Mouse (Mus musculus) hindbrain, embryonic 10.5 days (tissue): ENCODE results near the gene Dock6. TPM values are rescaled to one million over a fixed set of nuclear protein-coding genes. Genes with fewer than 3 reads are reported as not detected.

Experiments
- DNase-seq: peaks from one replicate; pipeline ENCODE4 v3.0.0-alpha.2; 2017; ENCODE audit warnings: low spot score
- H3K27ac ChIP-seq: fragments of 300-500 bp; sonication (generic); 2 replicates; pipeline ENCODE4 v1.5.1; 2016; ENCODE audit warnings: mild to moderate bottlenecking, moderate library complexity
- H3K27me3 ChIP-seq: fragments of 300-500 bp; sonication (generic); 2 replicates; pipeline ENCODE4 v1.6.1; 2016; ENCODE audit warnings: mild to moderate bottlenecking; ENCODE audit not compliant: poor library complexity, insufficient read depth, severe bottlenecking
- H3K36me3 ChIP-seq: fragments of 300-500 bp; sonication (generic); 2 replicates; pipeline ENCODE4 v1.6.1; 2016; ENCODE audit warnings: mild to moderate bottlenecking, moderate library complexity
- H3K4me1 ChIP-seq: fragments of 300-500 bp; sonication (generic); replicated peaks from 2 replicates; pipeline ENCODE4 v1.6.1; 2016; ENCODE audit warnings: mild to moderate bottlenecking
- H3K4me3 ChIP-seq: fragments of 300-500 bp; sonication (generic); 2 replicates; pipeline ENCODE4 v1.5.1; 2016; ENCODE audit warnings: mild to moderate bottlenecking, moderate library complexity
- H3K9me3 ChIP-seq: fragments of 300-500 bp; sonication (generic); 2 replicates; pipeline ENCODE4 v1.6.1; 2016; ENCODE audit warnings: mild to moderate bottlenecking, moderate library complexity
- WGBS: fragments of 180-500 bp; shearing (Covaris S2); methylation state at CpG from one replicate; pipeline ENCODE4 v1.1.7; 2016; 5-methylcytosine and 5-hydroxymethylcytosine counted together
- polyA plus RNA-seq: library from polyadenylated mRNA; unstranded; fragments of >200 nt; fragmentation: Nextera tagmentation; extraction: Ambion mirVana; gene quantifications from 2 replicates; pipeline ENCODE4 v1.2.1, GENCODE M21; 2016

Gene Dock6
- polyA plus RNA-seq, 1 experiment from 2014 or later = 24.1 TPM

- Histone ChIP-seq H3K4me1 (no peaks in the 10 kb centered on the region), H3K27ac (no peak overlapping the region), H3K36me3 (no peaks in the 10 kb centered on the region), H3K27me3 (no peaks in the 10 kb centered on the region), H3K9me3 (peaks cover 6% of the 10 kb centered on the region; the same call in 1 of the 2 replicates), H3K4me3 (no peak overlapping the region)
- DNase-seq = no peak
- WGBS = 86% methylated on average over 3 of the region's 3 CpGs
These were observed 7.2 kb upstream of the Dock6 start for GRCm38 (mm10) chr9:21859606-21860005.

- 65% methylated on average over 6 of the region's 6 CpGs for WGBS
- Histone ChIP-seq H3K36me3 (no peaks in the 10 kb centered on the region), H3K27ac (no peak overlapping the region), H3K9me3 (peaks cover 6% of the 10 kb centered on the region; the same call in 1 of the 2 replicates), H3K4me3 (no peak overlapping the region), H3K4me1 (no peaks in the 10 kb centered on the region), H3K27me3 (no peaks in the 10 kb centered on the region)
- DNase-seq = no peak
These were observed 5.6 kb upstream of the Dock6 start for GRCm38 (mm10) chr9:21858084-21858483.

GRCm38 (mm10) chr9:21857501-21857900 is 5.1 kb upstream of the Dock6 start:
- 76% methylated on average over 2 of the region's 2 CpGs for WGBS
- H3K9me3 ChIP-seq = peaks cover 6% of the 10 kb centered on the region; the same call in 1 of the 2 replicates
- 0 out of 2 replicates have a peak overlapping the region, but pooled peaks have one; percentile 16 for H3K27ac ChIP-seq
- H3K4me3 ChIP-seq = no peak overlapping the region
- no peaks in the 10 kb centered on the region for H3K36me3 ChIP-seq
- no peak for DNase-seq
- peaks cover 6% of the 10 kb centered on the region for H3K4me1 ChIP-seq
- no peaks in the 10 kb centered on the region for H3K27me3 ChIP-seq

- Histone ChIP-seq H3K4me3 (no peak overlapping the region), H3K4me1 (peaks cover 32% of the 10 kb centered on the region), H3K36me3 (no peaks in the 10 kb centered on the region), H3K27ac (no peak overlapping the region), H3K9me3 (no peaks in the 10 kb centered on the region), H3K27me3 (no peaks in the 10 kb centered on the region)
- 86% methylated on average over 6 of the region's 6 CpGs for WGBS
- no peak for DNase-seq
These were observed 2.5 kb upstream of the Dock6 start for GRCm38 (mm10) chr9:21854894-21855293.

DNA sequence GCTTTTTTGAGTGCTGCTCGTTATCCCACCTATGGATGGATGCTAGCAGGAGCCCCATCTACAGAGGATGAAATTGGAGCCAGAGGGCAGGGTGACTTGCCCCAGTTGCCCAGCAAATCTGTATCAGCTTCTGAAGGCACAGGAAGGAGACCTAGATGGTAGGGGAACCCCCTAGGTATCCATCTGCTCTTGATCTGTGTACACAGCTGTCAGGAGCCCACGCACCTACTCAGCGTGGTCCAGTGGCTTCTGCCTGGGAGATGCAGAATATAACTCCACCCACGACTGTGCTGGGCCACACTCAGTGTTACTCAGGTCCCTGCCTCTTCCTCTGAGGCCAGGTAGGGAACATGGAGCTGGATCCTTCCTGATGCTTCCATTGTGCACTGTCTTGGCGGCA is 1.5 kb upstream of the Dock6 start:
- Histone ChIP-seq H3K9me3 (no peaks in the 10 kb centered on the region), H3K27ac (no peak overlapping the region), H3K27me3 (no peaks in the 10 kb centered on the region), H3K4me1 (peaks cover 37% of the 10 kb centered on the region), H3K4me3 (no peak overlapping the region), H3K36me3 (no peaks in the 10 kb centered on the region)
- 79% methylated on average over 5 of the region's 5 CpGs for WGBS
- DNase-seq = no peak

DNA sequence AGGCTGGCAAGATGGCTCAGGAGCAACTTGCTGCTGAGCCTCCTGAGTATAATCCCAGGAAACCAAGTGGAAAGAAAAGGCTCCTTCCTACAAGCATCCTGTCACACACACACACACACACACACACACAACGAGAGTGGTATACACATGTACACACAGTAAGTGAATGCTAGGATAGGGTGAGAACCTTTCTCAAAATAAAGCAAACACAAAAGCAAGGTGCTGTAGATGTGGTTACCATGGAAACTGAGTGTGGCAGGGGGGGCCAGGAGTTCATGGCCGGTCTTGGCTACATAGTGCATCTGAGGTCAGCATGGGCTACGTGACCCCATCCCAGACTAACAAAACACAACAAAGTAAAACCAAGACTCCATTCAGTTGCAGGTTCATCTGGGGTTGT is 1.4 kb downstream of the Dock6 start:
- no peak for DNase-seq
- peak overlapping the region; percentile 87 for H3K4me3 ChIP-seq
- H3K4me1 ChIP-seq = peaks cover 62% of the 10 kb centered on the region
- WGBS = 79% methylated on average over 3 of the region's 3 CpGs
- no peaks in the 10 kb centered on the region for H3K9me3 ChIP-seq
- H3K27me3 ChIP-seq = no peaks in the 10 kb centered on the region
- no peak overlapping the region for H3K27ac ChIP-seq
- H3K36me3 ChIP-seq = peaks cover 8% of the 10 kb centered on the region; the same call in 1 of the 2 replicates

GRCm38 (mm10) chr9:21849691-21850677 is 2.5 kb downstream of the Dock6 start:
- WGBS = 72% methylated on average over 7 of the region's 7 CpGs
- peaks cover 19% of the 10 kb centered on the region for H3K36me3 ChIP-seq
- peaks cover 67% of the 10 kb centered on the region for H3K4me1 ChIP-seq
- H3K27ac ChIP-seq = peak overlapping the region; percentile 25; the same call in 1 of the 2 replicates
- H3K9me3 ChIP-seq = no peaks in the 10 kb centered on the region
- H3K4me3 ChIP-seq = 0 out of 2 replicates have a peak overlapping the region, but pooled peaks have one; percentile 2
- no peaks in the 10 kb centered on the region for H3K27me3 ChIP-seq
- no peak for DNase-seq

- no peaks in the 10 kb centered on the region for H3K9me3 ChIP-seq
- H3K27ac ChIP-seq = 0 out of 2 replicates have a peak overlapping the region, but pooled peaks have one; percentile 50
- no peak for DNase-seq
- H3K4me3 ChIP-seq = no peak overlapping the region
- H3K4me1 ChIP-seq = peaks cover 68% of the 10 kb centered on the region
- H3K27me3 ChIP-seq = no peaks in the 10 kb centered on the region
- peaks cover 32% of the 10 kb centered on the region for H3K36me3 ChIP-seq
- 23% methylated on average over 10 of the region's 10 CpGs for WGBS
These were observed 4.5 kb downstream of the Dock6 start for GRCm38 (mm10) chr9:21847926-21848325.

GRCm38 (mm10) chr9:21847425-21847824 is 5.0 kb downstream of the Dock6 start:
- Histone ChIP-seq H3K4me1 (peaks cover 68% of the 10 kb centered on the region), H3K9me3 (no peaks in the 10 kb centered on the region), H3K4me3 (peak overlapping the region; percentile 28; the same call in 1 of the 2 replicates), H3K36me3 (peaks cover 37% of the 10 kb centered on the region), H3K27ac (peak overlapping the region; percentile 69; the same call in 1 of the 2 replicates), H3K27me3 (no peaks in the 10 kb centered on the region)
- DNase-seq = no peak
- 21% methylated on average over 3 of the region's 3 CpGs for WGBS

- 17% methylated on average over 11 of the region's 11 CpGs for WGBS
- H3K4me3 ChIP-seq = peak overlapping the region; percentile 28
- no peaks in the 10 kb centered on the region for H3K9me3 ChIP-seq
- peaks cover 43% of the 10 kb centered on the region for H3K36me3 ChIP-seq
- no peaks in the 10 kb centered on the region for H3K27me3 ChIP-seq
- DNase-seq = peak; percentile 33
- peak overlapping the region; percentile 69 for H3K27ac ChIP-seq
- peaks cover 65% of the 10 kb centered on the region for H3K4me1 ChIP-seq
These were observed 5.6 kb downstream of the Dock6 start for GRCm38 (mm10) chr9:21846755-21847341.

GRCm38 (mm10) chr9:21845381-21846080 is 6.9 kb downstream of the Dock6 start:
- DNase-seq = no peak
- Histone ChIP-seq H3K4me3 (no peak overlapping the region), H3K27me3 (no peaks in the 10 kb centered on the region), H3K4me1 (peaks cover 52% of the 10 kb centered on the region), H3K9me3 (no peaks in the 10 kb centered on the region), H3K27ac (no peak overlapping the region), H3K36me3 (peaks cover 54% of the 10 kb centered on the region)
- 55% methylated on average over 14 of the region's 14 CpGs for WGBS

GRCm38 (mm10) chr9:21843086-21843485 is 9.3 kb downstream of the Dock6 start:
- Histone ChIP-seq H3K4me3 (no peak overlapping the region), H3K9me3 (no peaks in the 10 kb centered on the region), H3K36me3 (peaks cover 70% of the 10 kb centered on the region), H3K4me1 (peaks cover 33% of the 10 kb centered on the region), H3K27me3 (no peaks in the 10 kb centered on the region), H3K27ac (no peak overlapping the region)
- WGBS = 91% methylated on average over 6 of the region's 6 CpGs
- no peak for DNase-seq
